Mouse (Mus musculus) brain, embryonic 14.5 days (tissue): ENCODE measurements around the gene Oprd1. TPM values are rescaled to one million over a fixed set of nuclear protein-coding genes. Genes with fewer than 3 reads are reported as not detected.

Experiments
- DNase-seq: peaks from one replicate; pipeline ENCODE4 v3.0.0-alpha.2; 2011; ENCODE audit warnings: low read depth
- CTCF ChIP-seq: fragments of 200-500 bp; IDR thresholded peaks from 2 replicates; pipeline ENCODE4 v1.5.1; 2012; ENCODE audit warnings: inconsistent platforms, mild to moderate bottlenecking, moderate library complexity, borderline replicate concordance; ENCODE audit not compliant: insufficient read depth, insufficient read length; ENCODE audit errors: extremely low read depth
- POLR2A ChIP-seq: fragments of 200-500 bp; IDR thresholded peaks from 2 replicates; pipeline ENCODE4 v1.6.1; 2012; ENCODE audit warnings: mild to moderate bottlenecking, inconsistent platforms, borderline replicate concordance; ENCODE audit not compliant: poor library complexity, insufficient read depth, insufficient read length, severe bottlenecking; ENCODE audit errors: extremely low read depth
- polyA plus RNA-seq: library from polyadenylated mRNA; depleted of rRNA; stranded (reverse); fragments of >200 nt; gene quantifications from 2 replicates; pipeline ENCODE4 v1.2.3, GENCODE M21; 2012; rRNA removed

The Oprd1 gene
- polyA plus RNA-seq, 1 experiment = 0.41 TPM

DNA sequence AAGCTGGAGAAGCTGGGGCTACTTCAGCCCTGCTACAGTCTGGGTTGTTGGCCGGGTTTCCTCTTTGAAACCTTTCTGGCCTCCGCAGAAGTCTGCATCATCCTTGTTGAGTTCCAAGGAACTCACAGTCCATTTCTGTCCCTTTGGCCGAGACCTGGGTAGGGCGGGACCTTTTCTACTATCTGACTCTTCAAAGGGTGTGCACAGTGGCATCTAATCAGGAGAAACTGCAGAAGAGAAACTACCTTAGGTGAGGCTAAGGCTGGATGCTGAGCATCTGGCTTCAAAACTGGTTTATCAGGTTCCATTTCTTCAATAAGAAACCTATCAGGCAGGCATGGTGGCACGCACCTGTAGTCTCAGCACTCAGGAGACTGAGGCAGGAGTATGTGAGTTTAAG lies 79.7 kb downstream of the Oprd1 start:
- DNase-seq = no peak
- TF ChIP-seq POLR2A (no peak), CTCF (no peak)

DNA sequence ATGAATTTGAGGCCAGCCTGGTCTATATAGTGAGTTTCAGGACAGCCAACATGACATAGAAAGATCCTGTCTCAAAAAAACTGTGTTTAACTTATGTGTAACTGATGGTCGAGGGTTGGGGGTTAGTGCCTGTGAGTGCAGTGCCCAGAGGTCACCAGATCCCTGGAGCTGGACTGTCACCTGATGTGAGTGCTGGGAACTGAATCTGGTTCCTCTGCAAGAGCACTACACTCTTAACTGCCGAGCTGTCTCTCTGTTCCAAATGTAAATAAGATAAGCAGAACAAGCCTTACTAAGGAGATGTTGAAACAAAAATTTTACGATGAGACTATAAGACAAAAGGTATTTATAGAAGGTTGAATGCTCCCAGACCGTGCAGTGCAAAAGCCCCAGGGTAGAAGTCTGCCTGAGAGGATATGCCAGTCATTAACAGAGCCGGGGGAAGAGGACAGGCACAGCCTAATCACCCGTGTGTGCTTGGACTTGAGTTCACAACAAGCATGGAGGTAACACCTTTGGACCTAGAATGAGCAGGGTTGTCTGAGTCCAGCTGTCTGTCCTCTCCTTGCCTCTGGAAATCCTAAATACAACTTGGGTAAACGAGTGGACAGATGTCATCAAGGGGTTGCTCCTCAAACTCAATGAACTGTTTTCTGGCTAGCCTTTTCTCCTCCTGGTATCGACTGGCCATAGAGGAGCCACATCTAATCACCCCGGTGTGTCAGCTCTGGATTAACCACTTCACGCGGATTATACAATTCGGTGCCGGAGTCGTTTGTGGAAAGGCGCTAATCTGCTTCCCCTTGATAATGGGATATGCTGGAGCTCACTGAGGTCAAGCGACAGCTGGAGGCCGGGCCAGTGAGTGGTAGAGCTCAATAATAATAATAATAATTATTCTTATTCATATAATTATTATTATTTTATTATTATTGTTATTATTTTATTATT lies 81.1 kb downstream of the Oprd1 start:
- DNase-seq = no peak
- TF ChIP-seq POLR2A (no peak), CTCF (no peak)

DNA sequence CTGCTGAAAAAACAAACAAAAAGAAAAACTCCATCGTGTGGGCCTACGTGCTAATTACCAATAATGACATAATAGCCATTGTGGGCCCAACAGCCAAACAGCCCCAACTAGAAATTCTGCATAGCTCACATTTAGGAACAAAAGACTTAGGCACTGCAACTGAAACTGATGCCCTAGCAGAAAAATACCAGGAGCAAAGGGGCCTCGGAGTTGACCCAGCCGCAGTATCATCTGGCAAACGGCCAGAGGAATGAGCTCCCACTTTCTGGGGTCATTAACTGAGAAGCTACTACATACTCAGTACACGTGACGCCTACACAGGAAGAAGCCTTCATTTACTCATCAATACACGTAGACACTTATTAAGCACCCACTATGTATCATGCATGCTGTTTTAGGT lies 82.0 kb downstream of the Oprd1 start:
- peak; percentile 15 for DNase-seq
- TF ChIP-seq POLR2A (no peak), CTCF (no peak)

Other genes starting within 250 kb of the Oprd1 start
- gene Tmem200b, start 222.7 kb downstream of the Oprd1 start, polyA plus RNA-seq = 1.0 and 1.1 TPM in 2 replicates
- gene Gm10300, start 69.8 kb downstream of the Oprd1 start, polyA plus RNA-seq = not detected in 2 replicates
- gene Epb41, start 69.2 kb downstream of the Oprd1 start, polyA plus RNA-seq = 86.3 and 111 TPM in 2 replicates
- 46.6 and 52.2 TPM in 2 replicates for gene Ythdf2, start 67.8 kb upstream of the Oprd1 start, polyA plus RNA-seq
- 36.4 and 43.8 TPM in 2 replicates for gene Gmeb1, start 117.1 kb upstream of the Oprd1 start, polyA plus RNA-seq
- 24.5 and 25.8 TPM in 2 replicates for gene Taf12, start 129.9 kb upstream of the Oprd1 start, polyA plus RNA-seq
- 0.66 and 0.82 TPM in 2 replicates for gene Rab42, start 158.9 kb upstream of the Oprd1 start, polyA plus RNA-seq
- gene Trnau1ap, start 185.1 kb upstream of the Oprd1 start, polyA plus RNA-seq = 22.2 and 30.5 TPM in 2 replicates
- gene Rcc1, start 209.1 kb upstream of the Oprd1 start, polyA plus RNA-seq = 19.3 and 21.2 TPM in 2 replicates